Mouse (Mus musculus): ENCODE measurements around the gene 1700024G13Rik. TPM values are rescaled to one million over a fixed set of nuclear protein-coding genes. Genes with fewer than 3 reads are reported as not detected.

1700024G13Rik gene
- polyA plus RNA-seq, 1 experiment from 2014 or later: not detected

DNA sequence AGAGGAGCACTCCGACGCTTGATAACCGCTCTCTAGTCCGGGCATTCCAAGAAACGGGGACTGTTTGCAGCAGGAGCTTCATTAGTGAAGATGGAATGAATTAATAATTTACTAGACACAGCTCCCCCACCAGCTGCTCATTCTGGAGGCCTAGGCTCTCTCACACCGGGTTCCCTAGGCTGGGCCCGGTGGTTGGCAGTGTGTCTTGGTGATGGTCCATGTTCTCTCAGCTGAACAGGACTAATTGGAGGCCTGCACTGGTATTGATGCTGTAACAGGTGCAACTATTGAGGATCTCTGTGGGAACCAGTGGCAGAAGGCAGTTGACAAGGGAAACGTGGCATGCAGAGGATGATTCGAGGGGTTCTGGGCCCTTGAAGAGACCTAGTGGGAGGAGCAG lies 60.8 kb downstream of the 1700024G13Rik start:
- no peaks in the 10 kb centered on the region for H3K9me3 ChIP-seq
- ATAC-seq (ENCODE audit: insufficient number of reproducible peaks, insufficient read depth, low FRiP score, low TSS enrichment, low read depth): no peak
- H3K9ac ChIP-seq: no peak overlapping the region
- no peak overlapping the region for H3K4me2 ChIP-seq
- no peak overlapping the region for H3K27ac ChIP-seq
- peaks cover 8% of the 10 kb centered on the region for H3K4me1 ChIP-seq
- no peaks in the 10 kb centered on the region for H3K27me3 ChIP-seq
- no peak overlapping the region for H3K4me3 ChIP-seq
- H3K36me3 ChIP-seq: no peaks in the 10 kb centered on the region
- WGBS: 90% methylated on average over 9 of the region's 9 CpGs

Other genes starting within 250 kb of the 1700024G13Rik start
- gene Msmb, start 246.4 kb downstream of the 1700024G13Rik start, polyA plus RNA-seq (2015; fragmentation: Nextera tagmentation; extraction: Ambion mirVana): not detected in 2 replicates
- 74.3 and 75.9 TPM in 2 replicates for gene Ncoa4, start 228.5 kb downstream of the 1700024G13Rik start, polyA plus RNA-seq (2015; fragmentation: Nextera tagmentation; extraction: Ambion mirVana)
- 226 and 279 TPM in 2 replicates for gene Timm23, start 186.5 kb downstream of the 1700024G13Rik start, polyA plus RNA-seq (2015; fragmentation: Nextera tagmentation; extraction: Ambion mirVana)
- gene Parg, start 186.4 kb downstream of the 1700024G13Rik start, polyA plus RNA-seq (2015; fragmentation: Nextera tagmentation; extraction: Ambion mirVana): 46.4 and 48.3 TPM in 2 replicates
- gene Ogdhl, start 66.4 kb downstream of the 1700024G13Rik start, polyA plus RNA-seq (2015; fragmentation: Nextera tagmentation; extraction: Ambion mirVana): 20.9 and 22.4 TPM in 2 replicates
- 0.24 and 0.84 TPM in 2 replicates for gene Slc18a3, start 76.5 kb upstream of the 1700024G13Rik start, polyA plus RNA-seq (2015; fragmentation: Nextera tagmentation; extraction: Ambion mirVana)
- 0.46 TPM in 1 of 2 replicates, not detected in the other for gene Chat, start 77.6 kb upstream of the 1700024G13Rik start, polyA plus RNA-seq (2015; fragmentation: Nextera tagmentation; extraction: Ambion mirVana)
- gene Ercc6, start 125.1 kb upstream of the 1700024G13Rik start, polyA plus RNA-seq (2015; fragmentation: Nextera tagmentation; extraction: Ambion mirVana): 24.3 and 25.0 TPM in 2 replicates
- 0.54 and 0.87 TPM in 2 replicates for gene Prrxl1, start 211.0 kb upstream of the 1700024G13Rik start, polyA plus RNA-seq (2015; fragmentation: Nextera tagmentation; extraction: Ambion mirVana)

Data from embryonic facial prominence, embryonic 13.5 days (tissue).